Mouse (Mus musculus): ENCODE results near the gene Cradd. TPM values are rescaled to one million over a fixed set of nuclear protein-coding genes. Genes with fewer than 3 reads are reported as not detected.
A peak's percentile ranks its signal among the peaks of the same experiment; 100 is the strongest.

Gene Cradd
- total RNA-seq, 2 experiments from 2014 or later, result 3.8 to 10.7 TPM

DNA sequence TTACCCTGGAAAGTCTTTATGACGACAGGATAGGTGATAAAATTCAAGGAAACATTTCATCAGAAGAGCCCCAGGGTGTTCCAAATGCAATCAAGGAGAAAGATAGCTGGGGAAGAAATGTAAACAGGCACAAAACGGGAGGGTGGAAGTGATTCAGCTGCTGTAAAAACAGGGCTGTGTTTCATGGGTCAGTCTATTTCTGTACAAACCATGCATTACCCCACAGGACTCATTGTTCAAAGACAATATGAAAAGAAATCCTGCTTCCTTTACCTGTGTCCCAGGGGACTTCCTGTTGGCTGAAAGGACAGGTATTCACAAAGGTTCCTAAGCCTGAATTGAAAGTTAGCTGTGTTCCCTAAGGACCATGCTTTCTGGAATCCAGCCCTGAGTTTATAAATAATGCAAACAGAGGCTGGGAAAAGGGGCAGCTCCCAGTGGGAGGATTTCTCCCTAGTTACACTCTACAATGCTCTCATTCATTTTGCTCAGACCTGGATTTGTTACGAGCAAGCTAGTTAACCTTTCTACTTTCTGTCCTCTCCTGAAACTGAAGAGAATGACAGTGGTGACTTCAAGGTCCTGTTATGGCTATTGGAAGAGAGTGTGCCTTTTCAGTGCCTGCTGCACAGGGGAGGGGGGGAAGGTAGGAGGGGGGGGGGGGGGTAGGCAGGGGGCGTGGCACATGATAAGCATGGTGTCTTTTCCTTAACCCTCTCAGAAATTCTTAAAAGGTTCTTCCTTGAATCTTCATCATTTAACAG is 13.0 kb upstream of the Cradd start:
- no peak for ATAC-seq (replicated peaks; ENCODE audit: poor library complexity)

DNA sequence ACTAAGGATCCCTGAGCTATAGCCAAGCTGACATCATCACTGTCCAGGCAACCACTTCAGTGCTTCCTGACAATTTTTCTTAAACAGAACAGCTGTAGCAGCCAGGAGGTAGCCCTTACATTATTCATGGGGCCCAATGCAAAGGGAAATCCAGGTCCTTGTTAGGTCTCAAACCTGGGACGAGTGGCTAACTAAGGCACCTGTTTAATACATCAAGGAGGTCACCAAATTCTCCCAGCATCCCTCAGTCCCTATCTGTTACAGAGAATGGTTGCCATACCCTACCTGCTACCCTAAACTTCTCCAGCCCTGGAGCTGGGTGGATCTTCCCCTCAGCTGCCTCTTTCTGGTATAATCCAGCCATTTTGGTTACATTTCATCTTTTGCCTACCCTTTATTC is 10.9 kb upstream of the Cradd start:
- no peak for ATAC-seq (replicated peaks; ENCODE audit: poor library complexity)

- no peak for ATAC-seq (replicated peaks; ENCODE audit: poor library complexity)
Measured at GRCm38 (mm10) chr10:95332596-95332995, 8.7 kb upstream of the Cradd start.

DNA sequence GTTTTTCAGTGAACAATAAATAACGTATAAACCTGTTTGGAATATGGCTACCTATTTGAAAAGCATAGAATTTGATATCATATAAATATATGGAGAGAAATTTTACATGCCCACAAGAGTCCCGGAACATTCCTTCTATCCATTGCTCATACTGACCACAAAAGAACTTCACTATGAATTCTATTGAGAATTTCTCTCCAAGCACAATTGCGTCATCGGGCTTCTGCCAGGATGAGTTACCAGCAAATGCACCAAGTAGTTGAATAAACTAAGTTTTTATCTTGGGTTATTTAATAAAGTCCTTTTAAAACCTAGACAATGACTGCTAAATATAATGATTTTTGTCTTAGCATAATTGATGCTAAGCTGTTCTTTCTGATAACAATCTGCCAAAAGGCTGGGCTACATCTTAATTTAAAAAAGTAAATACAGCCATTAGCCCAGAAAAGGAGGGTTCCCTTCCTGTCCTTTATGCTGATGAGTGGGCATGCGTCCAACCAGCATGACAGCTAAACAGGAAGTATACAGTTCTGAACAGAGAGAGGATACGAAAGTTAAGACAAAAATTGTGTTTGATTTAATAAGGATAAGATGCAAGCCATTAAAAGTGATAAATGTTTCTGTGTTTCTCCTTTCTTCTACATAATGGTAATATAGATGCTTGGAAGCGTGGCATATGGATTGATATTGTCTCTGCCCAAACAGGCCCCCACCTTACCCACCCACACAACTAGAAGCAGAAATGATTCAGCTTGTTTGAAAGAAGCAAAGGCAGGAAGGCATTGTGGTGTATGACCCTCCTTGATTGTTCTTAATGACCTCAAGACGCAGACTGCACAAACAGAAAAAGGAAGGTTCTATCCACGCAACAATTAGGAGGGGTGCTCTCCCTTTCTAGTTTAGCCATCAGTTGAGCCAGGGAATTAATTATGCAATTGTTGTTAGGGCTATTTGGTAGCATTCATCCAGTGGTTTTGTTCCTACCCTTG is 6.7 kb upstream of the Cradd start:
- ATAC-seq (replicated peaks; ENCODE audit: poor library complexity), result peak; percentile 78

GRCm38 (mm10) chr10:95329884-95330283 is 6.0 kb upstream of the Cradd start:
- no peak for ATAC-seq (replicated peaks; ENCODE audit: poor library complexity)

GRCm38 (mm10) chr10:95324278-95324631 is 322 bp upstream of the Cradd start:
- no peak for ATAC-seq (replicated peaks; ENCODE audit: poor library complexity)

- ATAC-seq (replicated peaks; ENCODE audit: poor library complexity), result peak; percentile 25
Measured at GRCm38 (mm10) chr10:95322076-95323070, 1.6 kb downstream of the Cradd start.

DNA sequence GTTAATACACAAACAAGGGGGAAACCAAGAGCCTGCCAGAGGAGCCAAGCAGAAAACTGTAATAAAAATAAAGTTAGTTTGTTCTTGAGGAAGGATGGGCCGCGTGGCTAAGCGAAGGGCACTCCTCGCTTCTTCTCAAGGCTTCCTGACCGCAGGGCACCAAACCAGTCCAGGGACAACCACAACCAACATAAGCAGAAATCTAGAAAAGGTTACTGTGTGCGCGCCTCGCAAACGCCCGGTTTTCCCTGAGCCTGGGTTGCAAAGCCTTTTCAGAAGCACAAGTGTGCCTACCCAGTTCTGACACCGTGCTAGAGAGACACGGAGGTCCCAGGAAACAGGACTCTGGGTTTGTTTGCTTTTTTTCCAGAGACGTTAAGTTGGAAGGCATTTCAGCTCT is 4.9 kb downstream of the Cradd start:
- no peak for ATAC-seq (replicated peaks; ENCODE audit: poor library complexity)

GRCm38 (mm10) chr10:95318392-95318708 is 5.6 kb downstream of the Cradd start:
- ATAC-seq (replicated peaks; ENCODE audit: poor library complexity), result no peak

DNA sequence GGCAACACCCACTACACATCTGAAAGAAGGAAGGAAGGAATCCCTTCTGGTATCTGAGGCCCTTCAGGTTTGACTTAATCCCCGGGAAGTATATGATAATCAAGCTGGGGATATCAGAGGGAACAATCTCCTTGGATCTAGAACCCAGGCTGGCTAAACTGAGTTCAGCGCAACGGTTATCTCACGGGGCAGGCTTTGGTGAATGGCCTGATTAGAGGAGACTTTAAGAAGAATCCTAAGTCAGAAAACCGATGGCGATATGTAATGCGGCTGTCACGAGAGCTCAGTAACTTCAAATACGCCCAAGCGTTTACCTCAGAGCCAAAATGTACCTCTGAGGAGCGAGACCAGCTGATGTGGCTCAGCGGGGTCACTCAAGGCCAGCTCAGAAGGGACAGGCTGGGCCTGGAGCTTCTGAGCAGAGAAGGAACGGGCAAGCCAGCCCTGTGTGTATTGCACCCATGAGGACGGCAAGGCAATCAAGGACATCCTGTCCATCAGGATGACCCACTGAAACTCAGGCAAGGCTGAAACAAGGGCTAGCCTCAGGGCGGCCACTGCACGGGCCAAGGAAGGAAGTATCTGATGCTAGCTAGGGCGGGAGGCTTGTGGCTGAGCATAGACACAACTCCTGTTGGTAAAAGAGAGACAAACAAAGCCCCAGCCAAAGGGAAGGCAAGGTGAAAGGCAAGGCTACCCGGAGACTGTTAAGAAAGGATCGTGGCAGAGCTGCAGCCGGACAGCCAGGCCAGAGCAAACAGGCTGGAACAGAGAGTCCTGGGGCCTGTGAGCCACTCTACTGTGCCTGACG is 6.1 kb downstream of the Cradd start:
- ATAC-seq (replicated peaks; ENCODE audit: poor library complexity), result no peak

DNA sequence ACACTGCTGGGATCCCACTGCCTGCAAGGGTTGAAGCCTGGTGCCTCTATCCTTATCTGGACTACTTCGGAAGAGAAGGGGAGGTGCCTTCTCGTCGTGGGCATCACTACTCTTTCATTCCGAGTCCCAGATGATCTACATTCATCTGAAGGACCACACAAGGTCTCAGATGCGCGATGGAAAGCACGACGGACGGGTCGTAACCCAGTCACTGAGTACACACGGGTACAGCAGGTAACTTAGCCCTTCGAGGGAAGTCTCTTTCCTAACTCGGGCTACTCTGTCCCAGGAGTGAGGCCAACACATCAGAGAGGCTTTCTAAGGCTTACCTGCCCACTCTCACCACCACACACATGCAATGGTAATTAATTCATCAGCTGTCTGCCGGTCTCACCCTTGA is 6.8 kb downstream of the Cradd start:
- ATAC-seq (replicated peaks; ENCODE audit: poor library complexity), result no peak

- no peak for ATAC-seq (replicated peaks; ENCODE audit: poor library complexity)
Measured at GRCm38 (mm10) chr10:95316675-95317074, 7.3 kb downstream of the Cradd start.

DNA sequence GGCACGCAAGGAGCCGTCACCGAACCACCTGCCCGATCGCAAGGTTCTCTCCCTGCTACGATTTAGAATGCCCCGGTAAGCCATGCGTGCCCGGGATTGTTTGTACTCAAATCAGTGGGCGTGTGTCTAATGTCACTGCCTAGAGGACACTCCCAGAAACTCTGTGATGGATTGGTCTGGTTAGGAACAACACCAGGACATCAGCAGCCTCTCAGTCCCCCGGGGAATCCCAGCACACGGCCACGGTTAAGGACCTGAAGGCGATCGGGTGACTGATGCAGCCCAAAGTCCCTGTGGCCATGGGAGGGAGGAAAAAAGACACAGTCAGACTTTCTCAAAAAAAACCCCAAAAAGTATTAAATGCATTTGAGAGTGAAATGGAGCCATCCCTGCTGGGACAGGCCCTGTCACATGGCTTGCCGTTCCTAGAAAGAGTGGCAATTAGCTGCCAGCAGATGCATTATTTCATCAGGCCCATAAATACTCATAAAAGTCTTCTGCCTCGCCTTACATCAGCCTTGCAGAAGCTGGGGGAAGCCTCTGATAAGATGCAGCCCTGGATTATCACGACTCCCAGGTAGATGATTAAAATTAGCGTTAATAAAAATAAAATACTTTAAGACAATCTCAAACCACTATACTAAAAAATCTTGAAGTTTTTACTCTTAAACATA is 8.0 kb downstream of the Cradd start:
- ATAC-seq (replicated peaks; ENCODE audit: poor library complexity), result no peak

DNA sequence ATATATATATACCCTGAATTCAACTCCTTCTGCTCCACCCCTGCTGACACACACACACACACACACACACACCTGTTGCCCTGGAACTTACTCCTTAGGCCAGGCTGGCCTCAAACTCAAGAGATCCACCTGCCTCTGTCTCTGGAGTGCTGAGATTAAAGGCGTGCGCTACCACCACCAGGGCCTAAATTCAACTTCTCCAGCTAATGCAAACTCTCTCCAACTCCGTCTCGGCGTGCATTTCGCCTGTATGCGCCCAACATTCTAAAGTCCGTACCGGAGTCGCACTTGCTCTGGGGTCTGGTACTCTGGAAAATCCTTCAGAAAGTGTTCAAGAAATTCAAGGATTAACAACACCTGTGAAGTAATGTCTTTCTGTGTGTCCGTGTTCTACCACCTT is 8.6 kb downstream of the Cradd start:
- no peak for ATAC-seq (replicated peaks; ENCODE audit: poor library complexity)

DNA sequence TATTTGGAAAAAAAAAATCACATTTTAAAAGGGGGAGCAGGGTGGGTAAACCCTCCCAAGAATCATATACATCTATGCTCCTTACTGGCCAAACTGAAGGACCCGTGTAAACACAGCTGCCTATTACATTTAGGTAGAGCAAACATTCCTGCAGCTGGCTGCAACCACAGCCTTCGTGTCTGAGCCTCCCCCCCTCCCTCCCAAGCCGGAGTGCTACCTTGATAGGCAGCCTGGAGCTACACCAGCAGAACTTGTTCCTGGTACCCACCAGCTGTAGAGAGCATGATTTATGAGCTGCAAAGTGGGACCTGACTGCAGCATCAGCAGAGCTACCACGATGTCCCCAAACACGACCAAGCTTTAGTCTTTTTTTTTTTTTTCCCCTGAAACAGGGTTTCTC is 9.9 kb downstream of the Cradd start:
- no peak for ATAC-seq (replicated peaks; ENCODE audit: poor library complexity)

DNA sequence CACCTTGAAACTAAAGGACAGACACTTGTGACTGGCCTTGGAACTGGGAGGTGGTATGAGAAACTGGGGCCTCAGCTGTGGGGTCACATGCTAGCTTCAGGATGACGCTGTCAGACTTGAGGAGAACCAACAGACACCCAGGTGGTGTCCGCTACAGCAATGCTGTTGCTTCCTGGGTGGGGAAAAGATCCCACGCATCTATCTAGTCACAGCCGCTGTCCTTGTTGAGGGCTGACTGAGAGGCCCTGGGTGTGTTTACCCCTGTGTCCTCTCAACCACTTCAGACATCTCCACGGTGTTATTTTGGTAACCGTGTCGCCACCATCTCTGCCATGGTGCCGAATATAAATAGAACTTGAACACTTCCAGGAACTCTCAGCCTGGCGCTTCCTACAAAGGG is 10.4 kb downstream of the Cradd start:
- peak; percentile 14; the same call in 1 of the 2 replicates for ATAC-seq (replicated peaks; ENCODE audit: poor library complexity)

DNA sequence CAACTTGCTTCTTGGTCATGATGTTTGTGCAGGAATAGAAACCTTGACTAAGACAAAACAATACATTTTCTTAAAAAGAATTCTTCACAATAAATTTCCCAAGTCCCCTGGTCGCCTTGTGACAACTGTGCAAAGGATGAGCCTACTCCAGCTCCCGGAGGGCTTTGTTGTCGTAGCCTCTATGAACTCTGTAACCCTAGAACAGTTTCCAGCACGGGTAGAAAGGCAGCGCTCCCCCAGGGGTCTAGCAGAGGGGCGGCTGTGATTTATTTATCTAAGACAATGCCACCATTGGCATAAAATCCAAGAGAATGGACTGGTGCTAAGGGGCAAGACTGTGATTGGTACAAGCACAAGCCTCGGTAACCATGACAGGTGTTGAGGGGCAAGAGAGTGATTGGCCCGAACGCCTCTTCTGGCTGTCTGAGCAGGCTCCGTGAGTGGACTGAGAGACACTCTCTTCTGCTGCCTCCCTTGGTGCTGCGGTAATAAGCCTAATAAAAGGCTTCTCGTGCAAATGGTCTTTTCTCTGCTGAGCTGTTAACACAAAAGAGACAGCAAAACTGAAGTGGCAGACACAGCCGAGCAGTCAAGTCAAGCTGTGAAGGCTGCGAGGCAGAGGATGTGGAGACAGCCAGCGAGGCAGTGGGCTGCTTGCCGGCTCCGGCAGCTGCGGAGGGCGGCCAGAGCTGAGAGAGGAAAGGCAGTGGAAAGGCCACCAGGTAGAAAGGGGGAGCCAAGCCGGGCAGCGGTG is 13.1 kb downstream of the Cradd start:
- ATAC-seq (replicated peaks; ENCODE audit: poor library complexity), result no peak

GRCm38 (mm10) chr10:95309412-95310322 is 14.3 kb downstream of the Cradd start:
- no peak for ATAC-seq (replicated peaks; ENCODE audit: poor library complexity)
